Mouse (Mus musculus): Measurements from ENCODE around the gene Ak2.

- TF ChIP-seq CTCF (IDR thresholded peaks at IDR 0.05; ENCODE audit: borderline replicate concordance, control insufficient read depth, extremely low read depth, insufficient read depth, low read length, poor library complexity) (peak; percentile 16; the same call in 1 of the 2 replicates), POLR2A (IDR thresholded peaks at IDR 0.05; ENCODE audit: control insufficient read depth, extremely low read depth, insufficient read depth, low read length, poor library complexity) (no peak)
Observed at GRCm38 (mm10) chr4:129032963-129033951, 41.5 kb downstream of the Ak2 start.
